Comparison of ENCODE assay signal across 14 mouse cellular contexts in the genomic region with DNA sequence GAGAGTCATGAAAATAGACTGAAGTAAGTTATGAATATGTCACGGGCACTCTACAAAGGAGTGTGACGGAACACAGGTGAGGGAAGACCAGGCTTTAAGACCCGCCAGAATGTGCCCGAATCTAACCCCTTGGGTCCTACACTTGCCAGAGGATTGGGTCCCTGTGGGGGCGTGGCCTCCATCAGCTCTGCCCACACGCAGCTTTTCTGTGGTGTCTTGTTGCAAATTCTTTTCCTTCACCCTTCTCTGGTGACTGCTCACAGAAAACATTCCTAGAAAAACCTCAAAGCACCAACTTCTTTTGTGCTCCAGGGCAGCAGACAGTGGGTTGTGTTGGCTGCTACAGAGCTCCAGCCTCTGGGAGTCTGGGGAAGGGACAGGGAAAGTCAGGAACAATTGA. TPM values are rescaled to one million over a fixed set of nuclear protein-coding genes. Genes with fewer than 3 reads are reported as not detected.
DNase-seq lines count a peak whose midpoint lies in the region; ATAC-seq and TF ChIP-seq lines count a peak whose summit lies in the region.
"Had no signal": no experiment of that assay in that cellular context is flagged by ENCODE, and none has a peak within 500 bp of the region (broad histone marks: within the 10 kb centered on the region; RNA-seq: fewer than 3 reads in every experiment).

No protein-coding gene starts in this region.

- H3K4me1 ChIP-seq in limb, embryonic 12.5 days (replicated peaks) = peaks cover 7% of the 10 kb centered on the region
- H3K4me1 ChIP-seq in forebrain, postnatal 0 days (ENCODE audit: insufficient read depth) = no peaks in the 10 kb centered on the region

- H3K27ac ChIP-seq in limb, embryonic 12.5 days = 0 out of 2 replicates have a peak overlapping the region, but pooled peaks have one; percentile 35
- no peak overlapping the region for H3K27ac ChIP-seq in layer of hippocampus, adult 2 months
- H3K27ac ChIP-seq in forebrain, postnatal 0 days (ENCODE audit: low read depth, low read length) = no peak overlapping the region
- H3K27ac ChIP-seq: liver, embryonic 12.5 days had no signal

- H3K36me3 ChIP-seq in limb, embryonic 12.5 days = no peaks in the 10 kb centered on the region
- H3K36me3 ChIP-seq in forebrain, postnatal 0 days (ENCODE audit: insufficient read depth) = no peaks in the 10 kb centered on the region
- H3K36me3 ChIP-seq: liver, embryonic 12.5 days had no signal

- H3K4me3 ChIP-seq in limb, embryonic 12.5 days (replicated peaks) = no peak overlapping the region
- no peak overlapping the region for H3K4me3 ChIP-seq in layer of hippocampus, adult 2 months
- no peak overlapping the region for H3K4me3 ChIP-seq in forebrain, postnatal 0 days (ENCODE audit: low read depth, low read length)
- H3K4me3 ChIP-seq: liver, embryonic 12.5 days; megakaryocyte, embryonic 14.5 days had no signal

- H3K4me2 ChIP-seq in limb, embryonic 12.5 days = 0 out of 2 replicates have a peak overlapping the region, but pooled peaks have one; percentile 17
- no peak overlapping the region for H3K4me2 ChIP-seq in forebrain, postnatal 0 days (ENCODE audit: low read depth)
- H3K4me2 ChIP-seq: liver, embryonic 12.5 days had no signal

- ATAC-seq in limb, embryonic 12.5 days (ENCODE audit: insufficient number of reproducible peaks, insufficient read depth, low FRiP score, low TSS enrichment, low read depth) = peak; percentile 47; the same call in 1 of the 2 replicates
- no peak for ATAC-seq in forebrain, postnatal 0 days
- ATAC-seq: forebrain, embryonic 16.5 days; inflammation-experienced regulatory T-cells, adult 6 months; liver, embryonic 12.5 days had no signal

- H3K27me3 ChIP-seq in limb, embryonic 12.5 days = no peaks in the 10 kb centered on the region
- no peaks in the 10 kb centered on the region for H3K27me3 ChIP-seq in forebrain, postnatal 0 days (ENCODE audit: insufficient read depth, low read length)

- DNase-seq in kidney, postnatal 4 days = peak; percentile 20 to 42
- no peak for DNase-seq in kidney, adult 18-20 months
- peak; percentile 90 for DNase-seq in Muller cell, postnatal 12 days (ENCODE audit: inconsistent ontology term)
- DNase-seq in embryo, embryonic 10.5 days (ENCODE audit: low spot score) = peak; percentile 55
- DNase-seq in layer of hippocampus, adult 2 months (ENCODE audit: low spot score in 2 of 2) = no peak
- DNase-seq in forebrain, postnatal 0 days = no peak
- DNase-seq in layer of hippocampus, adult 9-10 months (ENCODE audit: low spot score) = no peak
- DNase-seq: adrenal gland, postnatal 14 days; heart, postnatal 10 days had no signal

- no peak for TF ChIP-seq CTCF in layer of hippocampus, adult 2 months (conservative IDR thresholded peaks at IDR 0.05)
- TF ChIP-seq CTCF in forebrain, postnatal 0 days (IDR thresholded peaks at IDR 0.05; ENCODE audit: low read depth) = no peak

- H3K9me3 ChIP-seq in limb, embryonic 12.5 days = no peaks in the 10 kb centered on the region
- no peaks in the 10 kb centered on the region for H3K9me3 ChIP-seq in forebrain, postnatal 0 days (ENCODE audit: low read length)
- H3K9me3 ChIP-seq: liver, embryonic 12.5 days had no signal

- no peak overlapping the region for H3K9ac ChIP-seq in limb, embryonic 12.5 days (replicated peaks)
- no peak overlapping the region for H3K9ac ChIP-seq in forebrain, postnatal 0 days
- H3K9ac ChIP-seq: liver, embryonic 12.5 days had no signal

- WGBS in limb, embryonic 12.5 days = 44% methylated on average over 6 of the region's 6 CpGs
- WGBS in forebrain, postnatal 0 days = 48% methylated on average over 6 of the region's 6 CpGs

RNA-seq across cellular contexts. Expression of a gene that starts 6.4 kb away (rescaled TPM):
- 29.6 and 32.3 TPM in 2 replicates for polyA plus RNA-seq in limb, embryonic 12.5 days (2016; fragmentation: Nextera tagmentation; extraction: Ambion mirVana)
- 10 to 100 TPM; 99.3 TPM for total RNA-seq in layer of hippocampus, adult 2 months (2021)
- total RNA-seq in forebrain, postnatal 0 days (2014; rRNA removed) = 16.5 and 17.5 TPM in 2 replicates
- polyA plus RNA-seq in forebrain, postnatal 0 days (2015; fragmentation: Nextera tagmentation; extraction: Ambion mirVana) = 26.0 and 53.4 TPM in 2 replicates

Comparison
In these comparisons a context has a peak if more than half of its experiments do, and no peak if none do; other contexts are left out.
1. DNase-seq: peak in kidney, postnatal 4 days (2 of 2), Muller cell, postnatal 12 days (single experiment) and embryo, embryonic 10.5 days (single experiment); none in kidney, adult 18-20 months (single experiment), layer of hippocampus, adult 2 months (0 of 2), forebrain, postnatal 0 days (single experiment) and layer of hippocampus, adult 9-10 months (single experiment).